8 mouse cellular contexts compared by ENCODE assay signal in the genomic region with DNA sequence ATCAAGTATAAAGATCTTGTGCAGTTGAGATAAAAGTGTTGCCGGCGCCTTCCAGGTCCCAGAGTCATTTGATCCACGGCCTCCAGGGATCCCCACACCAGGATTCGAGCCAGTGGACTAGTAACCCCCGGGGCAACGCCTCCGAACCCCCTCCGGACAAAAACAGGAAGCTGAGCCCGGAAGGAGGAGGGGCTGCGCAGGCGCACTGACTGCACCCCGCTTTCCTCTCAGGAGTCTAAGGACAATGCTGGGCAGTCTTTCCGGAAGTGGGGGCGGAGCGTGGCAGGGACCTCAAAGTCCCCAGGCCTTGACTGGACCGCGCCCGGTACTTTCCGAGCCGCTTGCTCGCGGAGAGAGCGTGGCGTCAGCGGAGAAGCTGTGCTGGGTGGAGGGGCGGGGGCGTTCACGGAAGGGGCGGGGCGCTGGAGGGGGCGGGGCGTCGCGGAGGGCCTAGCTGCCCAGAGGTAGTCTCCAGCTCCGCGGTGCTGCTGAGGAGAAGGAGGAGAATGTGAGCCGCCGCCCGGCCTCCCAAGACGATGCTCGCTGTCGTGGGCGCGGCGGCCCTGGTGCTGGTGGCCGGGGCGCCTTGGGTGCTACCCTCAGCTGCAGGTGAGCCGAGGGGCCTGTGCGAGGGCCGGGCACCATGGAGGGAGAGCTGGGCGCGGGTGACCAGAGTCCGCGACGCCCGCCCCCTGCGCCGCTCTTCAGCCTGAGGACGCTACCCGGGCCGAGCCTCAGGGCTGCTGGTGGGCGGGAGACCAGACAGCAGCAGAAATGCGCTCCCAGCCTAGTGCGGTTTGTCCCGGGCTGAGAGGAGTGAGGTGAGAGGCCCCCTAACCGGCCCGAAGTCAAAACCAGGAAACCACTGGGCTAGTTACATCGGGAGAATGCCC. TPM values are rescaled to one million over a fixed set of nuclear protein-coding genes. Genes with fewer than 3 reads are reported as not detected.
DNase-seq lines count a peak whose midpoint lies in the region; ATAC-seq lines count a peak whose summit lies in the region.

A gene (plus strand): TSS at position 431 of the 893 bp plus-strand sequence.

- under 1% methylated on average over 64 of the region's 68 CpGs for WGBS in heart, embryonic 10.5 days
- WGBS in kidney, embryonic 15.5 days: under 1% methylated on average over 66 of the region's 68 CpGs

- peak within 1 kb of the TSS; percentile 84 for H3K4me3 ChIP-seq in heart, embryonic 10.5 days
- H3K4me3 ChIP-seq in kidney, embryonic 15.5 days (replicated peaks): peak within 1 kb of the TSS; percentile 95

- H3K36me3 ChIP-seq in heart, embryonic 10.5 days: peaks cover 18% of the 10 kb centered on the region
- H3K36me3 ChIP-seq in kidney, embryonic 15.5 days: peaks cover 19% of the 10 kb centered on the region

- H3K4me2 ChIP-seq in kidney, embryonic 15.5 days: peak within 1 kb of the TSS; percentile 77

- peak; percentile 93 for ATAC-seq in erythroblast, adult 5-6 weeks (replicated peaks; ENCODE audit: low FRiP score, poor library complexity, severe bottlenecking)
- peak; percentile 100 for ATAC-seq in kidney, embryonic 15.5 days (replicated peaks; ENCODE audit: low FRiP score)
- ATAC-seq in monocyte, adult 5-6 weeks (replicated peaks; ENCODE audit: insufficient number of reproducible peaks, low FRiP score, low TSS enrichment, poor library complexity, severe bottlenecking): peak; percentile 95

- peak; percentile 99 for DNase-seq in B cell, adult 2 months
- DNase-seq in brain, adult 2 months (ENCODE audit: low read depth, low spot score): peak; percentile 100
- peak; percentile 100 for DNase-seq in heart, embryonic 10.5 days (ENCODE audit: low spot score)
- peak; percentile 100 for DNase-seq in liver
- DNase-seq in spleen, postnatal 4 days (ENCODE audit: low spot score in 2 of 2): peak; percentile 99

- peak within 1 kb of the TSS; percentile 95 for H3K27ac ChIP-seq in heart, embryonic 10.5 days
- H3K27ac ChIP-seq in kidney, embryonic 15.5 days: peak within 1 kb of the TSS; percentile 99

- no peaks in the 10 kb centered on the region; the same call in 1 of the 2 replicates for H3K9me3 ChIP-seq in heart, embryonic 10.5 days
- no peaks in the 10 kb centered on the region for H3K9me3 ChIP-seq in kidney, embryonic 15.5 days (replicated peaks)

- peak within 1 kb of the TSS; percentile 98 for H3K9ac ChIP-seq in kidney, embryonic 15.5 days

- H3K27me3 ChIP-seq in heart, embryonic 10.5 days (ENCODE audit: insufficient read depth, poor library complexity, severe bottlenecking): no peaks in the 10 kb centered on the region
- H3K27me3 ChIP-seq in kidney, embryonic 15.5 days: no peaks in the 10 kb centered on the region

- H3K4me1 ChIP-seq in heart, embryonic 10.5 days: peaks cover 8% of the 10 kb centered on the region
- H3K4me1 ChIP-seq in kidney, embryonic 15.5 days: peaks cover 15% of the 10 kb centered on the region

RNA-seq across cellular contexts. Expression of the gene that starts here (rescaled TPM):
- 81.7 and 93.6 TPM in 2 replicates for total RNA-seq in erythroblast, adult 5-6 weeks (2015; ENCODE audit: low replicate concordance)
- 133 and 147 TPM in 2 replicates for total RNA-seq in erythroblast, adult 5-6 weeks (2017; ENCODE audit: low replicate concordance)
- polyA plus RNA-seq in heart, embryonic 10.5 days (2016; fragmentation: Nextera tagmentation; extraction: Ambion mirVana): 43.2 and 43.9 TPM in 2 replicates
- 58.5 and 62.2 TPM in 2 replicates for polyA plus RNA-seq in kidney, embryonic 15.5 days (2015; fragmentation: Nextera tagmentation; extraction: Ambion mirVana)
- total RNA-seq in monocyte, adult 5-6 weeks (2017): 91.0 to 131 TPM (median 108 TPM) in 3 replicates

Comparison
In these comparisons a context has a peak if more than half of its experiments do, and no peak if none do; other contexts are left out.
1. Peak in every context shown above with its lines: DNase-seq, ATAC-seq, H3K4me3 ChIP-seq and H3K27ac ChIP-seq.